Mouse (Mus musculus) heart, adult 18-20 months (tissue): ENCODE measurements at regions not wholly inside any gene's neighbourhood (a gene's known extent, or its start where the extent isn't known, plus 50 kb on each side); places are given as distances from the start of the nearest gene placed in this dataset.
A peak's percentile ranks its signal among the peaks of the same experiment; 100 is the strongest.
"Not testable (repeated sequence)": the region's sequence is repeated elsewhere in the genome, so short reads cannot be mapped to it uniquely, and the experiment has no call there.

Experiments used
- DNase-seq, 2 experiments: peaks; one replicate each; pipeline ENCODE4 v3.0.0; 2021 to 2022; ENCODE audit warnings: mixed read lengths in 1 of 2

GRCm38 (mm10) chr10:14333344-14333743 lies 212.1 kb downstream of the Adgrg6 start:
- DNase-seq: no peak

DNA sequence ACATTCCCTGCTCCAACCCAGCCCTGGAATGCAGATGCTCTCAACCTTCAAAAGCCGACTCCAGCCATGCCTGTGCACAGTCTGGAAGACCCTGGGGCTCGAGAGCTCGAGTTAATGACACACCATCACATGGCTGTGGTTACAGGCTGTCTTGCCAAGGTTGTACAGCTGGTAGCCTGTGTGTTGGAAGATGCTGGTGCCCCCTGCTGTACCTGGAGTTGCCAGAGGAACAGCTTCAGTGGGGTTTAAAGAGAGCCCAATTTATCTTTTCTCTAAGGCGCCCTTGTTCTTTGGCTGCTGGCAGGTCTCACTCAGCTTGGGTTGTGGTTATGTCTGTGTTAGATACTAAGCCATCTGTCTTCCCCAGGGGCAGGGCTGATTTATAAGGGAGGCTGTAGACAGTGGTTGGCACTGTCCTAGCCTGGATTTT lies 212.8 kb downstream of the Adgrg6 start:
- no peak for DNase-seq

GRCm38 (mm10) chr10:14328846-14329245 lies 216.6 kb downstream of the Adgrg6 start:
- DNase-seq: no peak

GRCm38 (mm10) chr10:14326229-14326628 lies 219.2 kb downstream of the Adgrg6 start:
- DNase-seq: no peak

- peak; percentile 45 to 90 for DNase-seq
Measured at GRCm38 (mm10) chr10:14321503-14321902, 224.0 kb downstream of the Adgrg6 start.

DNA sequence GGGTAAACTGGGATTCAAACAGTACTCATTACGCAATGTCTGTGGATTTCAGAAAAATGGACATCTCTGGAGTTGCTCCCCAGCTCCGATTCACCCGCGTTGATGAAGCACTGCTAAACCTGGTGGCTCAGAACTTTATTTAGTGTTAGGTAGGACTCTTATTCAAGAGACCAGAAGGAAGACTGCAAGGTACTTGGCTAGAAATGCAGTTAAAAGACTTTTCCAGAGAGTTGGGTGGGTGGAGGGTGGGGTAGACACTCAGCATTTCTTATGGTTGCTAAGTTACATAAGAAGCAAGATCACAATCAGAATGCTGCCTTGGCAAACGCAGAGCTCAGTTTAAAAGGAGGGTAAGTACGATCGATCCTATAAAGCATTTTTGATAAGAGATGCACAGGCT lies 230.2 kb downstream of the Adgrg6 start:
- no peak for DNase-seq

DNA sequence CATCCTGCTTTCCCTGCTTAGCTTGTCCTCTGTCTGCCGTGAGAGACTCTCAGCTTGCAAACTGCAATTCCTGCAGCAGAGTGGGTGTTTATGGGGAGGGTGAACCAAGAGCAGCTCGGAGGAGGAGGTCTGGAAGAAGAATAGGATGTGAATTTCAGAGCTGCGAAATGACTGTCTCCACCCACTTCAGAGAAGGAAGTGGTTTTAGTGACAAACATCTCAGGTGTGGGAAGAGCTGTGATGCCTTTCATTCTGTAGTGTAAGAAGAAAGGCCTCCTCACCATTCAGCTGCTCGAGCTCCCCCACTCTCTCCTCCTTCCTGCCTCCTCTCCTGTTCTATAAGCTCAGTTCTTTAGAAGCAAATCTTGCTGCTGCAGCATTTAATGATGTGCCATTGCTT lies 230.9 kb downstream of the Adgrg6 start:
- no peak for DNase-seq

DNA sequence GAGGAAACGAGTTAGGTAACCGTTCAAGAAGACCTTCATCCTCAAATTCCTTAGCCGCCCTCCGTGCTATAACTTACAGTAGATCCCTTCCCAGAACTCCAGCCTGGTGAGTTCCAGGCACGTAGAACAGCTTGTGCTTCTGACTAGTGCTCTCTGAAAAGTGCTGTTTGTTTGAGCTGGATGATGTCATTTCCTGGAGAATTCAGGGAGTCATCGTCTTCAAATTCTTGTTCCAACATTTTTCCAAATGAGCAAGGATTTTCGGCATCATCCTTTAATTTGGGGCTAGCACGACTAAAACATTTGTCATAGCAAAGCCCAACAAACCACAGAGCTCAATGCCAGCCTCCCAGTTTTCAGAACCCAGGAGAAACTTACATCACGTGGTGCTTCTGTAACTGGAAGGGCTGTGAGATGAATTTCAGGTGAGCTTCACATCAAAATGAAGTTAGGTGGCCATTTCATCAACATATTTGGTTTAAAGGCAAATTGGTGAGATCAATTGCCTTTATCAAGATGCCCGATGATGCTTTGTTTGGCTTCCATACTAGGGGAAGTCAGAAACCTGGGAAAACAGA lies 231.4 kb downstream of the Adgrg6 start:
- no peak for DNase-seq

- DNase-seq: no peak
Measured at GRCm38 (mm10) chr10:14312959-14313358, 232.5 kb downstream of the Adgrg6 start.

GRCm38 (mm10) chr10:14311962-14312361 lies 233.5 kb downstream of the Adgrg6 start:
- DNase-seq: no peak

DNA sequence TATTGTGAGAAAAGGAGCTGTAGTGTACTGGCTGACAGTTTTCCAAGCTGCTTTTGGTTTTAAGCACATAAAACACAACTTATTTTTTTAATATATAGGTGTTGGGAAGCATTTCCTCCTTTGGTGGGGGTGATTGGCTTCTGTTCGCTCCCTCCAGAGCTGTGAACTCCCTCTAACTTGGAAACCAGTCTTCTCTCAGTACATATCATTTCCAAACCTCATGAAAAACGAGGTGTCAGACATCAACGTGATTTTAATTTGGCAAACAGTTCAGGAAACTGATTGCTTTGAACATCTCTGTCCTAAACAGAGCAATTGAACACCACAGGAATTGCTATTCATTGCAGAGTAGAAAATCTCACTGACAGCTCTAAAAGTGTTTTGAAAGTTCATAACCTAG lies 238.6 kb downstream of the Adgrg6 start:
- DNase-seq: no peak

DNA sequence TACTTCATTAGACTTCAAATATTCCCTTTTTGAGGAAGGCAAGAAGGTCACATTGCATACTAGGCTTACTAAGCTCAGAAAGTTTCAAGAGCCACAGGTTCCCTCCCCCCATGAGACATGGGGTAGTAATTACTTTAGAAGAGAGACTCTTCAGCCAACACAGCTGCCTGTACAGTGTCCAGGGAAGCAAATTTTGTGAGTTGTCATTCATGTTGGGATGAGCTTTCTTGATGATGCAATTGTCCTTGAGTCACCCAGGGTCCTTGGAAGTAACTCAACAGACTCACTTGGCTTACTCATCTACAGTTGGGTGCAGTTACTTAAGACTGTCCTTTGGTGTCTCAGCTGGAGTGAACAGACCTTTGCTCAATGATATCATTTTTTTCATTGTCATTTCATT lies 242.0 kb downstream of the Adgrg6 start:
- DNase-seq: peak; percentile 26 to 28

- DNase-seq: no peak
Measured at GRCm38 (mm10) chr10:14296147-14296546, 249.3 kb downstream of the Adgrg6 start.

GRCm38 (mm10) chr10:14292701-14293100 lies 252.8 kb downstream of the Adgrg6 start:
- DNase-seq: not testable (repeated sequence)

DNA sequence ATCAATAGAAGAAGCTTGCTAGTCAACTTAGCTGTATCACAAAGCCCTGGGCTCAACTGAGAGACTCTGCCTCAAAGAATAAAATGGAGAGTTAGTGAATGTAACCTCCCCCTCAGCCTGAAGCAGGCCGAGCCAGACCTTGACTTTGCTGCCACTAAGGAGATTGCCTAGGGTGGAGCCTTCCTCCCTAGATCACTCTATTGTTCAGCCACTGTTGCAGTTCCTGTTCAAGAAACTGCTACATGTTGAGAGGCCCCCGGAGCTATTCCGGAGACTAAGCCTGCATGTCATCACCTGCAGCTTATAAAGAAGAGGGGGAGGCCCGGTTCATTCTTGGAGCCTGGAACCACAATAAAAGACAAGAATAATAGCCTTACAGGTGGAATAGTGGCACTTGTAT lies 257.9 kb downstream of the Adgrg6 start:
- DNase-seq: no peak

DNA sequence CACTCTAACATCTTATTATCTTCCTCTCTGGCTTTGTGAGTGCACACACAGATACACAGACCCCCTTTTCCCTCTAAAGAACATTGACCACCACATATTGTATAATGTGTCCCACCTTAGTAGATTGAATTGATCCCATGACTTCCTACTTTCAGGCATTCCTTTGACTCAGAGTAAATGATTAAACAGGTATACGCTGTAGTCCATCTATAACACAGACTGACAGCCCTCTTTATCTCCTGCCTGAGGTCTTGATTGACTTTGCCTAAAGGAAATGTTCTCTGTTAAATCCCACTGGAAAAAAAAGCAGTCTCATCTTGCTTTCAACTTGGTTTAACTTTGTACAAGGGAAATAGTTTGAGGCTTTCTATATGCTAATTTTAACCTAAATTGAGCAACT lies 268.8 kb downstream of the Adgrg6 start:
- no peak for DNase-seq

DNA sequence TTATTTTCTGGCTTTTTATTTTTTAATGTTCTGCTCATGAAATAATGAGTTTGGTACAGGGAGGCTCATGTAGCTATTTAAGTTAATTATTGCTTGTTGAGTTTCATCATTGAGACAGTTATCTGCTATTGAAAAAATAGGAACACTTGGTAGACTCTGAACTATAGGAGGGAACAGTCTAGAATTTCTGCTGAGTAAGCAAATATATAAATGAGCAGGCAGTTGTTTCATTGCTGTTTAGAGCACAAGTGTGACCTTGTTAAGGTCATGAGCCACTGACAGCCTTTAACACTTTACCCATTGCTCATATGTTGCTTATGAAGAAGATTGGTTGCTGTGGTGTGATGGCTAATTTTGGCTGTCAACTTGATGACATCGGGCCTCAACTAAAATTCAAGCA lies 270.0 kb downstream of the Adgrg6 start:
- DNase-seq: no peak

DNA sequence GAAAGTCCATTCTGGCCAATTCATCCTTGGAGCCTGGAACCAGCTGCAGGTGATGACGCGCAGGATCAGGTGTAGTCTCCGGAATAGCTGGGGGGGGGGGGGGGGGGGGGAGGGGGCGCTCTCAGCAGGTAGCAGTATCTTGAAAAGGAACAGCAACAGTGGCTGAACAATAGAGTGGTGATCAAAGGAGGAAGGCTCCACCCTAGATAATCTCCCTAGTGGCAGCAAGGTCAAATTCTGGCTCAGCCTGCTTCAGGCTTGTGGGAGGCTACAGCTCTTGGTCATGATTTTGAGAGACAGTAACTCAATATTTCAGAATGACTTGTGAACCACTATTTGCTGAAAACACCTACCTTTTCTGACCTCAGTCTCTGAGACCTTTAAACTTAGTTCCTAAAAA lies 275.5 kb downstream of the Adgrg6 start:
- no peak for DNase-seq

GRCm38 (mm10) chr10:14267641-14268040 lies 277.8 kb downstream of the Adgrg6 start:
- DNase-seq: no peak

- no peak for DNase-seq
Measured at GRCm38 (mm10) chr10:14239670-14240069, 273.8 kb downstream of the Hivep2 start.

GRCm38 (mm10) chr10:14234896-14235604 lies 269.2 kb downstream of the Hivep2 start:
- DNase-seq: no peak

GRCm38 (mm10) chr10:14234005-14234602 lies 268.2 kb downstream of the Hivep2 start:
- DNase-seq: no peak

DNA sequence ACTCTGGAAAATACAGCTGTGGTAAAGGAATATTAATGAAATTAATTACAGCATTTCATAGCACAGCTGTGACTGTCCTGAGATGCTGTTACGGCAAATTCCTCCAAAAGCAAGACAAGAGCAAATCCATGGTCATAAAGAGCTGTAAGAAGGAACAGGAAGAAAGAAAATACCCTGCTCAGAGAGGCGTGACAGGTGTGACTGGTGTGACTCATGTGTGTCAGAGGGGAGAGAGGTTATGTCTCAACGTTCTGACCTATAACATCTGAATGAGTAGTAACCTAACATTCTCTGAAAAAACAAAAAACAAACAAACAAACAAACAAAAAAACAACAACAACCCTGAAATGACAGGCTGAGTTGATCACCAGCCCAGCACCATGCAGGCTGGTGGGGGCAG lies 267.5 kb downstream of the Hivep2 start:
- DNase-seq: no peak

DNA sequence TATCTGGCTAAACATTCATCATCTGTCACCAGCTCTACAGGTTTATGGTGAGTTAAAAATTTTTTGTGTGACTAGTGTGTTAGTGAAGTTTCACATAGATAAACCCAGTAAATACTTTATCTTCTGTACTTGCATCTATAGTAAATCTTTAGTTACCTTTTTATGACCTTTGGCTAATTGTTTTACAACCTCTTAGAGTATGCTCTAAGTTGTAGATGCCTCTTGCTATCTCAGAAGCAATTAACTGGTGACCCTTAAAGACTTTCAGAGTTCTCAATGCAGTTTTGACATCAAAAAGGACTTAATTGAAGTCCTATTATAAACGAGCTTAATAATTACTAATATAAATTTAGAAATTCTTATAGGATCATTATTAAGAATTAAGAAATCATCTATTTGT lies 265.6 kb downstream of the Hivep2 start:
- DNase-seq: no peak
